Mouse (Mus musculus) E14TG2a.4 (cell line): Measurements from ENCODE around the gene Slc35b4.

Source experiments
- H3K27me3 ChIP-seq: 2 replicates; pipeline ENCODE4 v1.6.1; 2014; ENCODE audit warnings: low read length, control low read depth; ENCODE audit not compliant: insufficient read depth
- H3K36me3 ChIP-seq: 2 replicates; pipeline ENCODE4 v1.6.1; 2014; ENCODE audit warnings: low read length, control low read depth; ENCODE audit not compliant: insufficient read depth
- H3K4me1 ChIP-seq: replicated peaks from 2 replicates; pipeline ENCODE4 v1.6.1; 2014; ENCODE audit warnings: low read depth, low read length, control low read depth
- H3K4me3 ChIP-seq: replicated peaks from 2 replicates; pipeline ENCODE4 v1.5.1; 2014; ENCODE audit warnings: mild to moderate bottlenecking, low read length
- H3K9me3 ChIP-seq: 2 replicates; pipeline ENCODE4 v1.6.1; 2014; ENCODE audit warnings: low read length, control low read depth
- CTCF ChIP-seq: conservative IDR thresholded peaks from 2 replicates; pipeline ENCODE4 v1.5.1; 2014; ENCODE audit warnings: low read length
- NANOG ChIP-seq: IDR thresholded peaks from 2 replicates; pipeline ENCODE4 v1.6.1; 2014; ENCODE audit warnings: borderline replicate concordance, low read length, mixed read lengths
- POU5F1 ChIP-seq: IDR thresholded peaks from 2 replicates; pipeline ENCODE4 v1.6.1; 2014; ENCODE audit warnings: low read length, borderline replicate concordance

Slc35b4 gene

DNA sequence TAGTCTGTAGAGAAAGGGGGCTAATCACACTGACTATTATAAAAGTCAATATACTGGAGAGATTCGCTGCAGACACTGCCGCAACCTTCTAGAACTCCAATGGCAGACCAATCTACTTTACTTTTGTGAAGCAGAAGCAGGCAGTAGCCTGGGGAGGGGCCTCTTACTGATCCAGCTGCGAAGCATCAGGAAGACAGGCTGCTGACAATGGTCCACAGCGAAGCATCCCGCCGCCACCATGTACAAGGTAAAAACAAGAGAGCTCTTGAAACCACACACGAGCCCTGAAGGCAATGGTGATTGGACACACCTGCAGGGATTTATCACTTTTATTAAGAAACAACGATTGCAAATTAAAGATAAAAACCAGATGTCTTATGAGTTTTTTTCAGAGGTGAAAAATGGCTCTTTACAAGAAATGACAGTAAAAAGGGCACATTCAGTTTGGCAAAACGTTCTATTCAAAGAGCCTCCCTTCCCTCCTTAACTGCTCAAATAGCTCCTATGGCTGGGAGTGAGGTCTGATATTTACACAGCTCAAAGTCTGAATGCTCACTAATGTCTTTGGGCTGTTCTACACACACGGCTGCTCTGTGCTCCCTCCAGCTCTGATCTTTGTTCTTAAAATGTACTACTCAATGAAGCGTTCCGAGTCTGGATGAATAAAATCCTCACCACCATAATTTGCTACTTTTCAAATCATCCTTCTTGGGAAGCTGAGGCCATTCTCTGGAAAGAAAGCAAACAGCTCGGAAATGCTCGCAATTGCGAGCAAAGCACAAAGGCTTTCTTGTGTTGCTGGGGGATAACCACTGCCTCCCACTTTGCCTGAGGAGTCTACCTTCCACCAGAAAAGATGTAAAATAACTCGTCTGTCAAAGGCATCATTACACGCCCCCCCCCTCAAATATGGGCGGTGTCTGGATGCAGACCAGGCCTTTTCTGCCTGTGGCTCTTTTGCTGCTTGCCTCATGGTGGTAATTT is 23.6 kb downstream of the Slc35b4 start:
- H3K9me3 ChIP-seq = no peaks in the 10 kb centered on the region
- no peak overlapping the region for H3K4me3 ChIP-seq
- no peaks in the 10 kb centered on the region for H3K27me3 ChIP-seq
- TF ChIP-seq POU5F1 = no peak
- no peak for TF ChIP-seq CTCF
- no peak for TF ChIP-seq NANOG
- H3K36me3 ChIP-seq = peaks cover 31% of the 10 kb centered on the region
- peaks cover 21% of the 10 kb centered on the region for H3K4me1 ChIP-seq

- TF ChIP-seq NANOG = no peak
- no peak for TF ChIP-seq CTCF
- no peak for TF ChIP-seq POU5F1
- no peaks in the 10 kb centered on the region for H3K27me3 ChIP-seq
- H3K4me1 ChIP-seq = peaks cover 21% of the 10 kb centered on the region
- peaks cover 3% of the 10 kb centered on the region; the same call in 1 of the 2 replicates for H3K36me3 ChIP-seq
- H3K4me3 ChIP-seq = no peak overlapping the region
- H3K9me3 ChIP-seq = peaks cover 6% of the 10 kb centered on the region; the same call in 1 of the 2 replicates
These were observed 27.1 kb downstream of the Slc35b4 start for GRCm38 (mm10) chr6:34149821-34150220.

DNA sequence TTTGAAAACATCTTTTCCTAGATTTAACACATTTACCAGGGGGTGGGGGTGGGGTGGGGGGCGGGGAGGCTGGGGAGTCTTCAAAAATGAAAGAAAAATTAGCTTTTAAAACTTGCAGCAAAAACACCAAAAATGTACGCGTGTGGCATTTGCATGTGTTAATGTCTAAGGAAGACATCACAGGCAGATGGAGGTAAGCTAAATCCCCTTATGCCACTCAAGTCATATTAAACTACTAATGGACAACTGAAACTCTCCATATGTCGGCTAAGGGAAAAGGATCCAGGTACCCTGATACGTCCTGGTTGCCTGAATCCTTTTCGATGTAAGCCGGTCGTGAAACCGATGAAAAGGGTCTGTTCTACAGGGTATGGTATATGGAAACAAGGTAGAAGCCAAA is 27.8 kb downstream of the Slc35b4 start:
- Histone ChIP-seq H3K4me3 (no peak overlapping the region), H3K27me3 (no peaks in the 10 kb centered on the region), H3K36me3 (0 out of 2 replicates have a peak, but pooled peaks cover 3% of the 10 kb centered on the region), H3K9me3 (peaks cover 6% of the 10 kb centered on the region; the same call in 1 of the 2 replicates), H3K4me1 (peaks cover 20% of the 10 kb centered on the region)
- no peak for TF ChIP-seq POU5F1
- TF ChIP-seq NANOG = no peak
- no peak for TF ChIP-seq CTCF

DNA sequence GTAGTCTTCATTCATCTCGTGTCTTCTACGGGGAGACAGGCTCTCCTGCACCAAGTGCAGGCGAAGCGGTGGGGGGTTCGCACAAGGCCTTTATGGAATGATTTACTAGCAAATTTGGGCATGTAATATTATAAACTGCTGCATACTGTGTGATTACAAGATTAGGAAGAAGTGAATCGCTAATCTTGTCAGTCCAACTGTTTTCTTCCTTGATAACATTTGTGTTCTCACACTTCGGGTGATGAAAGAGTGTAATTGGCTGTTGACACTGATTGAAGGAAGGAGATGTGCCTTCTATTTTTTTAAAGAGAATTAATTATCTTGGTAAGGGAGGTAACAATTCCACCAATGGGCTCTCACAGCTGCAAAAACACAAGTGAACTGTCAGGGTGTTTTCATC is 28.3 kb downstream of the Slc35b4 start:
- Histone ChIP-seq H3K27me3 (no peaks in the 10 kb centered on the region), H3K4me3 (no peak overlapping the region), H3K36me3 (0 out of 2 replicates have a peak, but pooled peaks cover 3% of the 10 kb centered on the region), H3K4me1 (peaks cover 16% of the 10 kb centered on the region), H3K9me3 (peaks cover 6% of the 10 kb centered on the region; the same call in 1 of the 2 replicates)
- TF ChIP-seq NANOG (no peak), POU5F1 (no peak), CTCF (no peak)

- no peak for TF ChIP-seq NANOG
- TF ChIP-seq POU5F1 = no peak
- no peak for TF ChIP-seq CTCF
- Histone ChIP-seq H3K27me3 (no peaks in the 10 kb centered on the region), H3K36me3 (0 out of 2 replicates have a peak, but pooled peaks cover 3% of the 10 kb centered on the region), H3K9me3 (peaks cover 6% of the 10 kb centered on the region; the same call in 1 of the 2 replicates), H3K4me3 (no peak overlapping the region), H3K4me1 (peaks cover 12% of the 10 kb centered on the region)
These were observed 28.9 kb downstream of the Slc35b4 start for GRCm38 (mm10) chr6:34148021-34148420.

GRCm38 (mm10) chr6:34146042-34146441 is 30.9 kb downstream of the Slc35b4 start:
- Histone ChIP-seq H3K4me1 (peaks cover 7% of the 10 kb centered on the region; the same call in 1 of the 2 replicates), H3K27me3 (no peaks in the 10 kb centered on the region), H3K9me3 (peaks cover 6% of the 10 kb centered on the region; the same call in 1 of the 2 replicates), H3K36me3 (no peaks in the 10 kb centered on the region), H3K4me3 (no peak overlapping the region)
- TF ChIP-seq POU5F1 = no peak
- TF ChIP-seq CTCF = no peak

- no peaks in the 10 kb centered on the region for H3K27me3 ChIP-seq
- TF ChIP-seq CTCF (no peak), POU5F1 (no peak), NANOG (no peak)
- no peaks in the 10 kb centered on the region for H3K36me3 ChIP-seq
- peaks cover 6% of the 10 kb centered on the region; the same call in 1 of the 2 replicates for H3K9me3 ChIP-seq
- H3K4me1 ChIP-seq = no peaks in the 10 kb centered on the region
- H3K4me3 ChIP-seq = no peak overlapping the region
These were observed 34.0 kb downstream of the Slc35b4 start for GRCm38 (mm10) chr6:34142931-34143330.

GRCm38 (mm10) chr6:34138366-34138765 is 38.5 kb downstream of the Slc35b4 start:
- TF ChIP-seq NANOG (no peak), CTCF (no peak), POU5F1 (no peak)
- Histone ChIP-seq H3K4me3 (no peak overlapping the region), H3K9me3 (no peaks in the 10 kb centered on the region), H3K36me3 (no peaks in the 10 kb centered on the region), H3K27me3 (no peaks in the 10 kb centered on the region), H3K4me1 (no peaks in the 10 kb centered on the region)
